In the genomic region with DNA sequence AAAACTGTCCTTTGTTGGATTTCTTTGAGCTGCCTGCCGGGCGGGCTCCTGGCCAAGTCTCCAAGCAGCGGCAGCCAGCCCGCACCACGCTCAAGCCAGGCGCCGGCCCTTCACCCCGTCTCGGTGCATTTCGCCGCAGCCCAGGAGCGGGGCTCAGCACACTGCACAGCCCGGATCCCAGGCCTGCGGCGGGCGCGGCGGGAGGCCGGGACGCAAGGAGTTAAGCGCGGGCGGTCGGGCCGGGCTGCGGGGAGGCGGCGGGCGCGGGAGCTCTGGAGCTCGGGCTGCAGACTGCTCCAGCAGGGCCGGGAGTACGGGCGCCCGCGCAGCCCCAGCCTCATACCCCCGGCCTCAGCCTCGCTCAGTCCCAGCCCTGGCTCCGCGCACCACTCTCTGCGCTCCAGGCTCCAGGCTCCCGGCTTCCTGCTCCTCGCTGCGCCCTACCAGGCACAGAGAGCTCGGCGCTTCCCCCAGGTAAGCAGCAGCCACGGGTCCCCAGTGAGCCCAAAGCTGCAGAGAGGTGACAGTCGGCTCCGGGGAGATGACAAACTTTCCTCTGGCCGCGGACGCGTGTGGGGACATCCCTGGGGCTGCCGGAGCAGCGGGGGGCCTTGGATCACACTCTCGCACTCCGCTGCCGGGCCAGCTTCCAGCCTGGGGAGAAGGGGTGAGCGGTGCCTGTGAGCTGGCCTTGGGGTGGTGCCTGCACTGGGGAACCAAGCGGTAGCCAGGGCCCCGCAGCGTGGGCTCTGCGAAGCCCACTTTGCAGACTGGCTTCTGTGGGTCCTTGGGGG, we compare ENCODE assay signal across 8 mouse cellular contexts. TPM values are rescaled to one million over a fixed set of nuclear protein-coding genes. Genes with fewer than 3 reads are reported as not detected.
A peak's percentile ranks its signal among the peaks of the same experiment; 100 is the strongest.
DNase-seq lines count a peak whose midpoint lies in the region; ATAC-seq and TF ChIP-seq lines count a peak whose summit lies in the region.

No protein-coding gene starts in this region.

- H3K27me3 ChIP-seq in kidney, embryonic 16.5 days (ENCODE audit: insufficient read depth, low read length) = peaks cover 16% of the 10 kb centered on the region
- no peaks in the 10 kb centered on the region for H3K27me3 ChIP-seq in cerebellum, adult 2 months (ENCODE audit: control insufficient read depth, insufficient read depth, low read length)
- peaks cover 26% of the 10 kb centered on the region for H3K27me3 ChIP-seq in intestine, embryonic 15.5 days (replicated peaks)
- H3K27me3 ChIP-seq in liver, embryonic 12.5 days (replicated peaks) = peaks cover 63% of the 10 kb centered on the region

- peak overlapping the region; percentile 84 for H3K4me2 ChIP-seq in kidney, embryonic 16.5 days (replicated peaks; ENCODE audit: low read depth, low read length)
- peak overlapping the region; percentile 79 for H3K4me2 ChIP-seq in intestine, embryonic 15.5 days (replicated peaks)
- H3K4me2 ChIP-seq in liver, embryonic 12.5 days = peak overlapping the region; percentile 53

- TF ChIP-seq POLR2A in cerebellum, adult 2 months (IDR thresholded peaks at IDR 0.05; ENCODE audit: borderline replicate concordance, insufficient read depth, low read length) = 0 out of 2 replicates have a peak, but pooled peaks have one; percentile 33

- no peak overlapping the region for H3K27ac ChIP-seq in kidney, embryonic 16.5 days (ENCODE audit: low read length)
- H3K27ac ChIP-seq in cerebellum, adult 2 months (ENCODE audit: insufficient read depth, low read length) = peak overlapping the region; percentile 100
- H3K27ac ChIP-seq in intestine, embryonic 15.5 days = peak overlapping the region; percentile 62
- no peak overlapping the region for H3K27ac ChIP-seq in liver, embryonic 12.5 days

- H3K4me3 ChIP-seq in kidney, embryonic 16.5 days (ENCODE audit: low read length) = peak overlapping the region; percentile 55
- peak overlapping the region; percentile 90 for H3K4me3 ChIP-seq in cerebellum, adult 2 months (replicated peaks; ENCODE audit: insufficient read depth, low read depth, low read length)
- H3K4me3 ChIP-seq in intestine, embryonic 15.5 days (replicated peaks) = peak overlapping the region; percentile 54
- H3K4me3 ChIP-seq in liver, embryonic 12.5 days = peak overlapping the region; percentile 24

- peak overlapping the region; percentile 71 for H3K9ac ChIP-seq in kidney, embryonic 16.5 days (replicated peaks; ENCODE audit: low read length)
- H3K9ac ChIP-seq in intestine, embryonic 15.5 days = peak overlapping the region; percentile 68
- no peak overlapping the region for H3K9ac ChIP-seq in liver, embryonic 12.5 days

- peak; percentile 80 for ATAC-seq in kidney, embryonic 16.5 days (ENCODE audit: low FRiP score, low TSS enrichment)
- peak; percentile 84 for ATAC-seq in intestine, embryonic 15.5 days
- ATAC-seq in liver, embryonic 12.5 days = no peak
- ATAC-seq in activated CD4-positive, CD25-positive, alpha-beta regulatory T cell, adult 4 months = no peak

- no peak for TF ChIP-seq CTCF in cerebellum, adult 2 months (IDR thresholded peaks at IDR 0.05; ENCODE audit: borderline replicate concordance, insufficient read depth, low read depth, low read length)

- H3K36me3 ChIP-seq in kidney, embryonic 16.5 days (ENCODE audit: insufficient read depth, low read length) = no peaks in the 10 kb centered on the region
- H3K36me3 ChIP-seq in intestine, embryonic 15.5 days = no peaks in the 10 kb centered on the region
- H3K36me3 ChIP-seq in liver, embryonic 12.5 days = no peaks in the 10 kb centered on the region

- H3K9me3 ChIP-seq in kidney, embryonic 16.5 days (ENCODE audit: low read length) = no peaks in the 10 kb centered on the region
- H3K9me3 ChIP-seq in intestine, embryonic 15.5 days = no peaks in the 10 kb centered on the region
- H3K9me3 ChIP-seq in liver, embryonic 12.5 days (replicated peaks) = no peaks in the 10 kb centered on the region

- 2% methylated on average over 48 of the region's 63 CpGs for WGBS in kidney, embryonic 16.5 days
- under 1% methylated on average over 63 of the region's 63 CpGs for WGBS in cerebellum, adult 2 months
- WGBS in intestine, embryonic 15.5 days = 1% methylated on average over 63 of the region's 63 CpGs
- WGBS in liver, embryonic 12.5 days (ENCODE audit: insufficient replicate concordance) = 5% methylated on average over 54 of the region's 63 CpGs

- no peak for DNase-seq in kidney, adult 11 months
- DNase-seq in cerebellum, adult 2 months = peak; percentile 84 to 86
- DNase-seq in forelimb bud, embryonic 11.5 days (ENCODE audit: low read depth, low spot score) = peak; percentile 31
- peak; percentile 55 for DNase-seq in retina, embryonic 14.5 days (ENCODE audit: low spot score)

- peaks cover 7% of the 10 kb centered on the region; the same call in 1 of the 2 replicates for H3K4me1 ChIP-seq in kidney, embryonic 16.5 days (ENCODE audit: insufficient read depth, low read length)
- peaks cover 15% of the 10 kb centered on the region; the same call in 1 of the 2 replicates for H3K4me1 ChIP-seq in cerebellum, adult 2 months (ENCODE audit: control insufficient read depth, insufficient read depth, low read length)
- peaks cover 4% of the 10 kb centered on the region; the same call in 1 of the 2 replicates for H3K4me1 ChIP-seq in intestine, embryonic 15.5 days (replicated peaks)
- H3K4me1 ChIP-seq in liver, embryonic 12.5 days = no peaks in the 10 kb centered on the region

RNA-seq across cellular contexts. Expression of gene Wscd2, which starts 0.5 kb away (rescaled TPM):
- polyA plus RNA-seq in kidney, embryonic 16.5 days (2015; fragmentation: Nextera tagmentation; extraction: Ambion mirVana) = 3.0 and 3.2 TPM in 2 replicates
- 113 and 136 TPM in 2 replicates for polyA plus RNA-seq in cerebellum, adult 2 months (2012; rRNA removed)
- polyA plus RNA-seq in intestine, embryonic 15.5 days (2015; fragmentation: Nextera tagmentation; extraction: Ambion mirVana) = 7.0 and 7.7 TPM in 2 replicates
- polyA plus RNA-seq in liver, embryonic 12.5 days (2016; fragmentation: Nextera tagmentation; extraction: Ambion mirVana) = 0.19 and 0.23 TPM in 2 replicates
- polyA plus RNA-seq in activated CD4-positive, CD25-positive, alpha-beta regulatory T cell, adult 4 months (2017; shearing (Covaris generic)) = 1 to 10 TPM; 1.6 to 2.2 TPM

Comparison
In these comparisons a context has a peak if more than half of its experiments do, and no peak if none do; other contexts are left out.
1. ATAC-seq: peak in kidney, embryonic 16.5 days (single experiment) and intestine, embryonic 15.5 days (single experiment); none in liver, embryonic 12.5 days (single experiment) and activated CD4-positive, CD25-positive, alpha-beta regulatory T cell, adult 4 months (single experiment).
2. H3K27ac ChIP-seq: peak in cerebellum, adult 2 months (single experiment) and intestine, embryonic 15.5 days (single experiment); none in kidney, embryonic 16.5 days (single experiment) and liver, embryonic 12.5 days (single experiment).
3. H3K4me3 ChIP-seq: peak in every context shown above with its lines; median percentile 90 in cerebellum, adult 2 months; 55 in kidney, embryonic 16.5 days; 54 in intestine, embryonic 15.5 days; 24 in liver, embryonic 12.5 days.
4. RNA of gene Wscd2, which starts 0.5 kb away (polyA plus RNA-seq): 113 to 136 TPM in cerebellum, adult 2 months; 7.0 to 7.7 TPM in intestine, embryonic 15.5 days, 3.0 to 3.2 TPM in kidney, embryonic 16.5 days, 1.6 to 2.2 TPM in activated CD4-positive, CD25-positive, alpha-beta regulatory T cell, adult 4 months and 0.19 to 0.23 TPM in liver, embryonic 12.5 days; every median in the first group is over 10 times any median in the second.
5. Peak in every context shown above with its lines, with median percentiles within 50 percentile points of each other: H3K4me2 ChIP-seq.